Mouse (Mus musculus) hindbrain, embryonic 16.5 days (tissue): ENCODE data around the gene Als2. TPM values are rescaled to one million over a fixed set of nuclear protein-coding genes. Genes with fewer than 3 reads are reported as not detected.

ENCODE experiments used
- ATAC-seq: fragments of 200-750 bp; cut with Nextera tagmentation; 2 replicates; pipeline ENCODE4 v1.8.0; 2017; ENCODE audit warnings: moderate TSS enrichment, moderate library complexity
- H3K27ac ChIP-seq: fragments of 300-500 bp; sonication (generic); 2 replicates; pipeline ENCODE4 v1.5.1; 2014; ENCODE audit warnings: low read depth, mild to moderate bottlenecking, control low read depth, low read length, moderate library complexity
- H3K27me3 ChIP-seq: fragments of 300-500 bp; sonication (generic); replicated peaks from 2 replicates; pipeline ENCODE4 v1.6.1; 2014; ENCODE audit warnings: low read length; ENCODE audit not compliant: control insufficient read depth, insufficient read depth
- H3K36me3 ChIP-seq: fragments of 300-500 bp; sonication (generic); 2 replicates; pipeline ENCODE4 v1.6.1; 2014; ENCODE audit warnings: mild to moderate bottlenecking, low read length, moderate library complexity, mixed read lengths; ENCODE audit not compliant: control insufficient read depth, insufficient read depth
- H3K4me1 ChIP-seq: fragments of 300-500 bp; sonication (generic); 2 replicates; pipeline ENCODE4 v1.6.1; 2014; ENCODE audit warnings: low read depth, low read length; ENCODE audit not compliant: control insufficient read depth, insufficient read depth
- H3K4me2 ChIP-seq: fragments of 300-500 bp; sonication (generic); 2 replicates; pipeline ENCODE4 v1.6.1; 2014; ENCODE audit warnings: mild to moderate bottlenecking, low read length, control low read depth, moderate library complexity
- H3K4me3 ChIP-seq: fragments of 300-500 bp; sonication (generic); 2 replicates; pipeline ENCODE4 v1.5.1; 2014; ENCODE audit warnings: mild to moderate bottlenecking, low read length, control low read depth, moderate library complexity
- H3K9ac ChIP-seq: fragments of 300-500 bp; sonication (generic); 2 replicates; pipeline ENCODE4 v1.6.1; 2014; ENCODE audit warnings: low read depth, mild to moderate bottlenecking, control low read depth, low read length, moderate library complexity
- H3K9me3 ChIP-seq: fragments of 300-500 bp; sonication (generic); 2 replicates; pipeline ENCODE4 v1.6.1; 2014; ENCODE audit warnings: mild to moderate bottlenecking, low read length, moderate library complexity; ENCODE audit not compliant: control insufficient read depth
- WGBS: fragments of 180-500 bp; shearing (Covaris S2); extraction: QIAGEN DNeasy Blood & Tissue Kit; methylation state at CpG from one replicate; pipeline ENCODE4 v1.1.7; 2014; 5-methylcytosine and 5-hydroxymethylcytosine counted together
- polyA plus RNA-seq: library from polyadenylated mRNA; unstranded; fragments of >200 nt; fragmentation: Nextera tagmentation; extraction: Ambion mirVana; gene quantifications from 2 replicates; pipeline ENCODE4 v1.2.1, GENCODE M21; 2015

Als2 gene
- polyA plus RNA-seq, 1 experiment from 2014 or later: 16.9 TPM

DNA sequence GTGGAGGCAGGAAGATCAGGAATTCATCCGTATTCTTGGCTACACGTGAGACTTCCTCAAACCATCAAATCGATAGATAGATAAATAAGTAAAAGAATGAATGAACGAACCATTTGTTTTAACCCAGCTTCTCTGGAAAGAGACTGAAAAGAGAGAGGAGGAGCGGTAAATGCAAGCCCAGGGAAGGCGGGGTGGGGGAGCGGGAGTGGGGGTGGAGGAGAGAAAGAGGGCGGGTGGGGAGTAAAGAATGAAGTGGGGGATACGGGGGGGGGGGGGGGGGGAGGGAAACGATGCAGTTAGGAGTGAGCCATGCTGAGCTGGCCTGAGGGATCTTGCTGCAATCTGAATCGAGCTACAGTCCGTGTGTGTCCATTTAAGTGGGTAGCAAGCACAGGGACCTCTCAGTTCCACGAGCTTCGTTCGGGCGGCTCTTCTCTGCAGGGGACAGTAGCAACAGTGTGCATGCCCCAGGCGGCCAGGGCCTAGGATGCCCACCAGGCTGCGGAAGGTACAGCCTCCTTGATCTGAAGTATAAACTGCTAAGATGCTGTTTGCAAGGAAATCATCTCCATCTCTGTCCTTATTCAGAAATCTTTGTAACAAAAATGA, 16.4 kb upstream of the Als2 start:
- Histone ChIP-seq H3K9ac (peak overlapping the region; percentile 57), H3K4me1 (peaks cover 7% of the 10 kb centered on the region), H3K9me3 (no peaks in the 10 kb centered on the region), H3K27me3 (no peaks in the 10 kb centered on the region), H3K4me3 (peak overlapping the region; percentile 36), H3K4me2 (peak overlapping the region; percentile 67), H3K27ac (no peak overlapping the region), H3K36me3 (no peaks in the 10 kb centered on the region)
- WGBS: 1% methylated on average over 16 of the region's 18 CpGs
- ATAC-seq: peak; percentile 59

DNA sequence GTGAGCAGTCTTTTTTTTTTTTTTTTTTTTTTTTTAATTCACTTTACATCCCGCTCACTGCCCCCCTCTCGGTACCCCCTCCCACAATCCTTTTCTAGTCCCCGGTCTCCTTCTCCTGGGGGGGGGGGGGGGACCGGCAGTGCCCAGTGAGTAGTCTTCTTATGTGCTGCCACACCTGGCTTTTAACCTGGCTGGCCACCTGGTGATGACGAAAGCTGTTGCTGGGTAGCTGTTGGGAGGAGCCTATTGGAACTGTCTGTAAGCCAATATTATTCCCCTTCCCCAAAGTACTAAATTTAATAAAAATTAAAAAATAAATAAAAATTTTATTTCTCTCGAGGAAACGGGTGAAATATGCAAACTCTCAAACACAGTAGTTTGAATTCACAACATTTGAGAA, 15.7 kb upstream of the Als2 start:
- peak; percentile 78 for ATAC-seq
- H3K9me3 ChIP-seq: no peaks in the 10 kb centered on the region
- H3K4me2 ChIP-seq: peak overlapping the region; percentile 67
- H3K36me3 ChIP-seq: no peaks in the 10 kb centered on the region
- peaks cover 7% of the 10 kb centered on the region for H3K4me1 ChIP-seq
- no peaks in the 10 kb centered on the region for H3K27me3 ChIP-seq
- peak overlapping the region; percentile 36 for H3K4me3 ChIP-seq
- no peak overlapping the region for H3K27ac ChIP-seq
- WGBS: 6% methylated on average over 7 of the region's 7 CpGs
- no peak overlapping the region; the same call in 1 of the 2 replicates for H3K9ac ChIP-seq

DNA sequence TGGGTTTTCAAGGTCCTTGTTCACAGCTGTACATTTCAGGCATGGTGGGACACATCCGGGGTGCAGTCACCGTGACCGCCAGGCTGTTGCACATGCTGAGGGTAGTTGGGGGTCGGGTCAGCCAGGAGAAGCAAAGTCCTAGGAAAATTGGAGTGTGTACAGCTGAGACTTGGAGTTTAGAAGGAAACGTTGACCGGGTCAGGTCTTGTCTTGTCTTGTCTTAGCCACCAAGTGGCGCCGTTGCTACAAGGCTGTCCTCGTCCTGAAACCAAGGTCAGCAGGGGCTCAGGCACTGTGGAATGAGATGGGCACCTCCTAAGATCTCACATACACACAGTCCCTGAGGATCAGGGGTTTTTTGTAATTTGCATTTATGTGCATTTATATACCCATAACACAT, 10.6 kb upstream of the Als2 start:
- WGBS: 4% methylated on average over 9 of the region's 9 CpGs
- Histone ChIP-seq H3K9ac (no peak overlapping the region), H3K4me1 (no peaks in the 10 kb centered on the region), H3K27me3 (no peaks in the 10 kb centered on the region), H3K9me3 (no peaks in the 10 kb centered on the region), H3K36me3 (no peaks in the 10 kb centered on the region), H3K4me2 (no peak overlapping the region), H3K4me3 (no peak overlapping the region), H3K27ac (no peak overlapping the region)
- ATAC-seq: peak; percentile 61

DNA sequence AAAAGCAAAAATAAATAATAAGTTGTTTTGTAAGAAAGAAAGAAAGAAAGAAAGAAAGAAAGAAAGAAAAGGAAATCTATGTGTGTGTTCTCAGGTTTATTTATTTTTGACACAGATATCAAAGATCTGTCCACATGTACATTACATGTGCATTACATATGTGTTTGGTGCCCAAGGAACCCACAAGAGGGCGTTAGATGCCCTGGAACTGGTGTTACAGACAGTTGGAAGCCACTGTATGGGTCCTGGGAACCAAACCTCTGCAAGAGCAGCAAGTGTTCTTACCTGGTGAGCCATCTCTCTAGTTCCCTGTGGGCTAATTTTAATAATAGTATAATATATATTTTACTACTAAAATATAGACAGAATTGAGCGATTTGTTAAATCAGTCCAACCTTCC, 6.7 kb upstream of the Als2 start:
- H3K4me3 ChIP-seq: no peak overlapping the region
- no peaks in the 10 kb centered on the region for H3K36me3 ChIP-seq
- H3K9ac ChIP-seq: no peak overlapping the region
- H3K4me2 ChIP-seq: no peak overlapping the region
- no peaks in the 10 kb centered on the region for H3K27me3 ChIP-seq
- no peak overlapping the region for H3K27ac ChIP-seq
- H3K9me3 ChIP-seq: no peaks in the 10 kb centered on the region
- H3K4me1 ChIP-seq: no peaks in the 10 kb centered on the region
- ATAC-seq: no peak
- 61% methylated on average over 2 of the region's 2 CpGs for WGBS

DNA sequence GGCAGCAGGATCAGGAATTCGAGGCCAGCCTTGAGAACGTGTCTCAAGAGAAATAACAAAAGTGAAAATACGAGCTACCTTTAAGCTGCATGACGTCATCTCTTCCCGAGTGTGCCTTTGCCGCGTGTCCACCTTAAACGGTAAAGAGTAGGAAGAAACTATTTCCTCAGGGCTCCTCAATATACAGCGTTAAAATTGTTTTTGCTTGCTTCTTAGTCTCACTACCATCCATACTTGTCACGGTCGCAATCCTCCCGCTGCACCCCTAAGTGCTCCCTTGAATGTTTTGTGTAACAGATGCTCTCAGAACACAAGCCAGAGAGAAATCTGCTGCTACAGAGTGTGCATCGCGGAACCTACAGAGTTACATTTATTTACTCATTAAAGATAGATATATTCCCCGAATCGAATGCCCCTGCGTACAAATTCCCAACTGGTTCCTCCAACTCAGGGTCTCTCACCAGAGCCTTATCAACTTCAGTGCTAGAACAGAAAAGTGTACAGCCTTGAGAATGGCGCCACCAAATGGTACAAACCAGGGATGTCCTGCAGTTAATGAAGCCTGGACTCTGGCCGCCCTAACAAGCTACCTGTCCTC, 682 bp upstream of the Als2 start:
- Histone ChIP-seq H3K4me1 (peaks cover 9% of the 10 kb centered on the region; the same call in 1 of the 2 replicates), H3K4me2 (peak overlapping the region; percentile 67), H3K36me3 (no peaks in the 10 kb centered on the region), H3K9me3 (no peaks in the 10 kb centered on the region), H3K27me3 (no peaks in the 10 kb centered on the region), H3K4me3 (peak overlapping the region; percentile 86), H3K27ac (peak overlapping the region; percentile 58), H3K9ac (peak overlapping the region; percentile 54)
- ATAC-seq: peak; percentile 50
- under 1% methylated on average over 19 of the region's 19 CpGs for WGBS

DNA sequence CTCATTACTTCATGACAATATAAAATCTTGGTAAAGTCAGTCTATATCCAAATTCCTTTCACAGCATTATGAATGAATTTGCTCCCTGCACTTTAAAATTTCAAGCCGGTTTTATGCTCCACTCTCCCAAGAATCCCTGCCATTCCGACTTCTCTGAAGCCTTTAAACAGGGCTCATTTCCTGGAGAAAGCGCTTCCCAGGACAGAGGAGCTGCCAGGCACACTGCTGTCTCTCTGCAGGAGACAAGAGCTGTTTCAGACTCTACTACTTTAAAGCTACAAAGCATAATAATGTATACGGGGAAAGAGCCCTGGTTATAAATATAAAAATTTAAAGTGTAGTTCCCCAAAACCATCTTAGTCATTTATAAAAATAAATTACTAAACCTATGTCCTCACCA, 7.8 kb downstream of the Als2 start:
- H3K9me3 ChIP-seq: no peaks in the 10 kb centered on the region
- H3K4me2 ChIP-seq: no peak overlapping the region
- 41% methylated on average over 4 of the region's 4 CpGs for WGBS
- no peak overlapping the region for H3K9ac ChIP-seq
- H3K4me3 ChIP-seq: no peak overlapping the region
- no peaks in the 10 kb centered on the region for H3K36me3 ChIP-seq
- no peaks in the 10 kb centered on the region for H3K4me1 ChIP-seq
- no peak overlapping the region for H3K27ac ChIP-seq
- no peaks in the 10 kb centered on the region for H3K27me3 ChIP-seq
- ATAC-seq: no peak

DNA sequence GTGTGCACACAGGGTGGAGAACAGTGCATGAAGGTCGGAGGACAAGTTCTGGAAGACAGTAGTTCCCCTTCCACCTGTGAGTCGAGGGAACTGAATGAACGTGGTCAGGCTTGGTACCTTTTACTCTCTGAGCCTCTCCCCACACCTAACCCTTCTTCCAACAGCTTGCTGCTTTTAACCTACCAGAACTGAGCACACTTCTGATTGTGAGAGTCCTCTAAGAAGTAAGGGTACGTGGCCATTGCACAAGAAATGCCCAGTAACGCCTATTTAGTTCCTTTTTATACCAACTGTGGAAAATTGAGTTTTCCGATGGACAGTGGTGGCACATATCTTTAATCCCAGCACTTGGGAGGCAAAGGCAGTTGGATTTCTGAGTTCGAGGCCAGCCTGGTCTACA, 8.5 kb downstream of the Als2 start:
- ATAC-seq: no peak
- Histone ChIP-seq H3K36me3 (no peaks in the 10 kb centered on the region), H3K4me2 (no peak overlapping the region)

DNA sequence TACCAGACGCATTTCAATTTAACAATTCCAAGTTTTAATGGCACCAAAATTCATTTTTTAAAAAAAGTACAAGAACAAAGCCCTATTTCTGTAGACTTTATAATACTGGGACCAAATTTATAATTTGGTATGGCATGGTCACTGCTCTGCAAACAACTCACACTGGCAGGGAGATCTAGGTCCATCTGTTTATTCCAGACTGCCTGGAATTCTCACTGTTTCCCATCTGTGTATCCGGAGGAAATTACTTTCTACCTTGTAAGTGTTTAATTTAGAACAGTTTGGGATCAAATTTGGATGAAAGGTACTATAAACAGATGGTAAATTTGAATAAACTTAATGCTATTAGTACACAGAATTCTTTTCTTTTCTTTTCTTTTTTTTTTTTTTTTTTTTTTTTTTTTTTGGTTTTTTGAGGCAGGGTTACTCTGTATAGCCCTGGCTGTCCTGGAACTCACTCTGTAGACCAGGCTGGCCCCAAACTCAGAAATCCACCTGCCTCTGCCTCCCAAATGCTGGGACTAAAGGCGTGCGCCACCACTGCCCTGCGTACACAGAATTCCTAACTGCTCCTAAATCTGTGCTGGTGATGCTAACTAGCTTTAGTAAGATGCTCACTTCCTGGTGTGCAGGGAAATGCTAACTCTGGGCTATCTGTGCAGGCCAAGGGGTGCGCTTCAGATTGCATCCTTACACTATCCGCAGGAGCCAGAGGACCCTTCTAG, 14.8 kb downstream of the Als2 start:
- ATAC-seq: no peak
- Histone ChIP-seq H3K9ac (no peak overlapping the region), H3K4me2 (no peak overlapping the region), H3K4me3 (no peak overlapping the region), H3K9me3 (no peaks in the 10 kb centered on the region), H3K36me3 (no peaks in the 10 kb centered on the region), H3K27me3 (no peaks in the 10 kb centered on the region), H3K27ac (no peak overlapping the region), H3K4me1 (no peaks in the 10 kb centered on the region)
- WGBS: 90% methylated on average over 7 of the region's 7 CpGs

More for the DNA sequence above, 8.5 kb downstream of the Als2 start:
- H3K9ac ChIP-seq: no peak overlapping the region
- H3K9me3 ChIP-seq: no peaks in the 10 kb centered on the region
- H3K27me3 ChIP-seq: no peaks in the 10 kb centered on the region
- H3K4me3 ChIP-seq: no peak overlapping the region
- no peaks in the 10 kb centered on the region for H3K4me1 ChIP-seq
- H3K27ac ChIP-seq: no peak overlapping the region
- 83% methylated on average over 7 of the region's 7 CpGs for WGBS

DNA sequence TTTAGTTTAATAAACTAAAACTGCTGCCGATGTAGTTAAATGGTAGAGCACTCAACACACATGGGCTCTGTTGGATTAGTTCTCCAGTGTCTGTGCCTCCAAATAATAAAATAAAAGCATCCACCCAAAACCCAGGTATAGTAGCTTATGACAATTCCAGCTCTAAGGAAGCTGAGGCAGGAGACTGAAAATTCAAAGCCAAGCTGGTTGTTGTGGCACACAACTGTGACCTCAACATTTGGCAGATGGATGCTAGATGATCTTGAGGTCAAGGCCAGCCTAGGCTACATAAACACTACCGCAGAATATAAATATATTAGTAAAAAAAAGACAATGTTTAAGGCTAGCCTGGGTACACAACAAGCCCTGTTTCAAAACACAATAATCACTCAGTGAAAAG, 15.4 kb downstream of the Als2 start:
- Histone ChIP-seq H3K9ac (no peak overlapping the region), H3K4me1 (no peaks in the 10 kb centered on the region), H3K4me2 (no peak overlapping the region), H3K4me3 (no peak overlapping the region), H3K9me3 (no peaks in the 10 kb centered on the region), H3K27me3 (no peaks in the 10 kb centered on the region), H3K27ac (no peak overlapping the region), H3K36me3 (peaks cover under 1% of the 10 kb centered on the region; the same call in 1 of the 2 replicates)
- WGBS: 96% methylated on average over 2 of the region's 2 CpGs
- ATAC-seq: no peak
